In the genomic region with DNA sequence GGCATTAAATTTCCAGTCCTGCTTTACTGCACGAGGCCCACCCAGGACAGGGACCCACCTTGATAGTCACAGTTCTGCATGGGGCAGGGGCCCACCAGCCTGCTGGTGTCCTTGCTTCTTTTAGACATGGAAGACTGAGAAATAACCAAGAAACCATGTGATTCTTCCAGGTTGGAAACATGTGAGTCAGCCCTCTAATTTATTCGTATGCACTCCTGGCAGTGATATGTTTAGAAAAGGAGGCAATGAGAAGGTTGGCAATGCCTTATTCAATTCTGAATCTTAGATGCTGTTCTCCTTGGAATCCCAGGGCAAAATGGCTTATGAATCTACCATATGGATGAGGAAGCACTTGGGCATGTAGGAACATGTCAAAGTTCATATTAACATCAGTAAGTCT, we compare ENCODE assay signal across 16 mouse cellular contexts.
DNase-seq lines count a peak whose midpoint lies in the region.
"Had no signal": no experiment of that assay in that cellular context is flagged by ENCODE, and none has a peak within 500 bp of the region (broad histone marks: within the 10 kb centered on the region; RNA-seq: fewer than 3 reads in every experiment).

No protein-coding gene starts in this region.

- intact Hi-C loops in heart, postnatal 25 days (cut with DNase I): no loop called here
- intact Hi-C loops in left cerebral cortex, postnatal 25 days (cut with DNase I): no loop called here

- peak; percentile 31 for DNase-seq in heart, adult 11 months
- DNase-seq in heart, postnatal 25 days (ENCODE audit: low spot score): no peak
- DNase-seq in left cerebral cortex, postnatal 25 days (ENCODE audit: low spot score in 2 of 2): peak; percentile 4 to 76
- no peak for DNase-seq in left cerebral cortex, adult 8-10 months (ENCODE audit: low spot score in 2 of 2)
- DNase-seq in brain, adult 2 months (ENCODE audit: low read depth, low spot score): peak; percentile 50
- DNase-seq in telencephalon, adult 2 months (ENCODE audit: low read depth, low spot score): peak; percentile 31
- DNase-seq: adrenal gland, adult 2 months; adrenal gland, postnatal 14 days; cerebellum, adult 11-12 months; cerebellum, adult 8-10 months; cerebellum, postnatal 10 days; cerebellum, postnatal 36 days; embryo, embryonic 11 days; gastrocnemius, postnatal 10 days; gastrocnemius, postnatal 36 days; heart, postnatal 10 days had no signal

Comparison
In these comparisons a context has a peak if more than half of its experiments do, and no peak if none do; other contexts are left out.
1. DNase-seq: peak in heart, adult 11 months (single experiment), left cerebral cortex, postnatal 25 days (2 of 2), brain, adult 2 months (single experiment) and telencephalon, adult 2 months (single experiment); none in heart, postnatal 25 days (single experiment) and left cerebral cortex, adult 8-10 months (0 of 2).